Mouse (Mus musculus) adrenal gland, postnatal 10 days (tissue): Measurements from ENCODE around the gene Hist1h1d. TPM values are rescaled to one million over a fixed set of nuclear protein-coding genes. Genes with fewer than 3 reads are reported as not detected.

Experiments
- DNase-seq: peaks from one replicate; pipeline ENCODE4 v3.0.0; 2021; ENCODE audit warnings: mixed read lengths
- long read RNA-seq, 2 experiments: library from polyadenylated mRNA; stranded (forward); transcript quantifications; one replicate each; pipeline ENCODE4 v2.0.0; 2021
- total RNA-seq, 2 experiments: library from RNA; stranded (reverse); gene quantifications; 2 replicates each; pipeline ENCODE4 v1.2.3; 2021

Hist1h1d gene
- total RNA-seq: 10 to 100 TPM; 27.8 to 32.6 TPM
- long read RNA-seq, experiment 1: 0 reads
- long read RNA-seq, experiment 2: 0 reads

GRCm38 (mm10) chr13:23552962-23553361 lies at the start of gene Hist1h1d:
Gene Hist1h1d (plus strand): TSS chr13:23553262.
- DNase-seq: no peak

- peak; percentile 68 for DNase-seq
Measured at GRCm38 (mm10) chr13:23503797-23504196, 49.3 kb upstream of the Hist1h1d start.

- no peak for DNase-seq
Measured at GRCm38 (mm10) chr13:23505662-23506345, 47.3 kb upstream of the Hist1h1d start.

GRCm38 (mm10) chr13:23506351-23506750 lies 46.7 kb upstream of the Hist1h1d start:
- DNase-seq: peak; percentile 72

- no peak for DNase-seq
Measured at GRCm38 (mm10) chr13:23506819-23507515, 46.1 kb upstream of the Hist1h1d start.

DNA sequence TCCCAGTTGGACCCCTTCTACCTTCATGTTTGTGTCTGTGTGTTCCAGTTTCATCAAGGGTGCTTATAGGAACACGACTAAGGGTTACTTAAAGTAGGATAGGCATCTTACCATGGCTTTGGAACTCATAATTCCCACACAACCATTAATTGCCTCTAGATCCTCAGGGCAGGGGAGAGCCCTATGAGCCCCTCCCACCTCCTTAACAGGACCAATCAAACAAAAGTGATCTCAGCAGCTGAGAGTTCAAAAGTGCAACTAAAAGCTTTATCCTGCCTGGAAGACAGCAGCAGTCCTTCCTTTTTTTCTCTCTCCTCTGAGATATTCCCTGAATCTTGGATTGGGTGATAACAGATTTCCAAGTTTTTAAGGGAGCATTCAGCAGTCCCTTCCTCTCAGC lies 42.9 kb upstream of the Hist1h1d start:
- no peak for DNase-seq

DNA sequence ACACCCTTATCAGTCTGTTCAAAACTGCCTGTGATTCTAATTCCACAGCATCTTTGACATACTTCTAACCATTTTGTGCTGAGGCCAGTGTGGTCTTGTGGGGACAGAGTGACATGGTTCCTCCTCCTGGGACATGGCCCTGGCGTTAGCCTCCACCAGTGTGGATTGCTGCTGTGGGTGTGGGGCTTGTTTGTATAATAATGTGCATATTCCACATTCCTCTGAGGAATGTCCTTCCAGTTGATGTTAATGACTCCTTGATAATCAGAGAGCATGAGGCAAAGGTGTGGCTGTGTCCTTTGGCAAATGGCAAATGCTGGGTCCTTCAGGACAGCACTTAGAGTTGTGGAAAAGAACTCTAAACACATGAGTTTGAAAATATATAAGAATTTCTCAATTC lies 39.5 kb upstream of the Hist1h1d start:
- DNase-seq: no peak

DNA sequence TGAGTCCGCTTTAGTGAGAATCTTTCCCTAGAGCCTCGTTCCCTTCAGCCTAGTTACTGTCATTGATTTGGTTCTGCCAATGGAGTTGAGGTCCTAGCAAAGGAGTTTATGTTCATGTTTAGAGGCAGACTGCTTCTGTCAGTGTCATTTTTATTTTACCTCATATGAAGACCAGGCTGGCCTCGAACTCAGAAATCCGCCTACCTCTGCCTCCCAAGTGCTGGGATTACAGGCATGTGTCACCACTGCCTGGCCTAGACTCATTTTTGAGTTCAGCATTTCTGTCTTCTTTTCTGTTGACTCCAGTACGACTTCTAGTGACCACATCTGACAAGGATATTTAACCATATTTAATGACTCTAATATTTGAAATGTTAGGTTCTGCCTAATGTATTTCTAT lies 37.8 kb upstream of the Hist1h1d start:
- no peak for DNase-seq

DNA sequence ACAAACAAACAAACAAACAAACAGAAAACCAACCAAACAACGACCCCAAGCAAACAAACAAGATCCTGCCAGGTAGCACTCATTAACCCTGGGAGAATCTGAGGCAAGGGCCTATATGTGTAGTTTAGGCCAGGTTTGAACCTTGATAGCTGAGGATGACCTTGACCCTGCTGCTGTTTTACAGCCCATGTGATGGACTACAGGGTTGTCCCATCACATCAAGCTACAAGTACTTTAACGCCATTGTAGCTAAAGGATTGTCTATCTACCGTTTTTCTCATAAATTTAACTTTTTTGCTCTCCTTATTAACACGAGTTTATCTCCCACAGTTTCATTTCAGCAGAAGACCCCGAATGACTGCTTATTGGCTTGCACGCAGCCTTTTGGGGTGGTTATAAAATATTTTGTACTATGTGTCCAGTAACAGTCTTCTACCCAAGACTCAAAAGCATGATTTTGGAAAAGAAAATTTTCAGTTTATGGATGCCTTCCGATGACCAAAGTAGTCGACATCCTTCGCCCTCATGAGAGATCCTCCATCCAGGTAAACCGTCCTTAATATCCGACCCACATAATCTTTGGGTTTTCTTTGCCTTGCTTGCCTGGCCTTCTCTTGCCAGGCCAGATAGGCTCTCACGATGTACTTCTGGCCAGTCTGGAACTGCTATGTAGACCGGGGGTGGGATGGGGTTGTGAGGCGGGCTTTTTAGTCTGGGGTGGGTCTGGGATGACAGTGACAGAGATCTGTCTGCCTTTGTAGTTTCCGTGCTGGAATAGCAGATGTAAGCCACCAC lies 37.0 kb upstream of the Hist1h1d start:
- DNase-seq: no peak

DNA sequence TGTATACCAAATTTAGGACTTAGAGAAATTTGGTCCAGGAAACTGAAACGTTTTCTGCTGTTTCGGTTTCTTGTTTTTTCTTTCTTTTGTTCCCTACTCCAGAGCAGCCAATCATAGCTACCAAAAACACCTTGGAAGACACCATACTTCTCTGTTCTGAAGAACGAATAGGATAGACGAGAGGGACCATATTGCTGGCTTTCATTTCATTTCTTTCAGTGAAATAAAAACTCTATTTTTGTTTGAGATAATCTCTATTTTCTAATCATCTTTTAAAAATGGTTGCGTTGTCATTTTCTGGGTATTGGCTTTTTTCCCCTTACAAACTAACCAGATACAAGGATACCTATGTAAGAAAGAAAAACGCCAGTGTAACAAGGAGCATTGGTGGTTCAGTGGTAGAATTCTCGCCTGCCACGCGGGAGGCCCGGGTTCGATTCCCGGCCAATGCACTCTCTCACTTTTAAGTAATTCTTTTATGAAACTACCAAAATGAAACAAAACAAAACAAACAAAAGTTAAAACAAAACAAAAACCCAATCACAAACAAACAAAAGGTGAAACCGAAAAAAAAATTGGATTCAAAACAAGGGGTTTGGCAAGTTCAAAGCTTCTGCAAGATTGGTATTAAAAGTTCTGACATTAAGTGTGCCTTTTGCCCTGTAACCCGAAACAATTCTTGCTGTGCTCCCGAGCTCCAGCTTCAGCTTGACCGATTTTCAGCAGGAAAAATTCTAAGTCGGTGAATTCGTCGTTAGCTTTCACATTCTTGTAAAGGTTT lies 36.0 kb upstream of the Hist1h1d start:
- peak; percentile 86 for DNase-seq

DNA sequence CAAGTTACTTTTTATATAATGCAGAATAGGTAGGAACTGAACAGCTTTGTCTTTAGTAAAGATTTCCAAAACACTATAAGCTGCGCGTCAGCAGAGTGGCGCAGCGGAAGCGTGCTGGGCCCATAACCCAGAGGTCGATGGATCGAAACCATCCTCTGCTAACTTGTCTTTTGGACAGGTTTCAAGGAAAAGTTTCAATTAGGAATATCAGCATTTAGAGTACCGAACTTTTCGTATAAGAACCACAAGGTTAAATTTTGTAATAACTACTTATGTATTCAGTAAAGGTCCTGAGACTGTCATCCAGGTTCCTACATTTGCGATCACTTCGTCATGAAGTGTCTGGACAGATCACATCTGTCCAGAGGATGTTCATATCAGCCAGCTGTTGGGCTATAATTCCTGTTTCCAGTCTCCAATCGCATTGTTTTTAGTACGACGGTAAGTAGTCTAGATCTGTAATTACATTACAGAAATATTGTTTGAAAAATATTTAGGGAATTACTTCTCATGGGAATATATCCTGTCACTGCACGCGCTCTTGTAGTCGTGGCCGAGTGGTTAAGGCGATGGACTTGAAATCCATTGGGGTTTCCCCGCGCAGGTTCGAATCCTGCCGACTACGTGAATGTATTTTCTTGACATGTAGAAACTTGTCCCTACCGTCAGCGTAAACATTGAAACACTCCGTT lies 35.3 kb upstream of the Hist1h1d start:
- DNase-seq: peak; percentile 92

DNA sequence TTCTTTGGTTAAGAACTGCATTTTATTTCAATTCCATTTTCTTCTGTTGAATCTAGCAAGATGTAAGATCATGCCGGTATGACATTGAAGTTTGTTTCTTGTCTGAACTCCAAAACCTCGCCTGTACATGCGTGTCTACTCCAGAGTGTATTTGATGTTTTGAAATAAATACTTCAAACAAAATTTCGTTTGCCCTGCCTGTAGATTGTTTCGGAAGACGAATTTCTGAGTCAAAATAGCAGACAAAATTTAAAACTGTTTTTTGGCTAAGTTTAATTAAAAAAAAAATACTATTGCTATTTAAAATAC lies 34.8 kb upstream of the Hist1h1d start:
- no peak for DNase-seq

DNA sequence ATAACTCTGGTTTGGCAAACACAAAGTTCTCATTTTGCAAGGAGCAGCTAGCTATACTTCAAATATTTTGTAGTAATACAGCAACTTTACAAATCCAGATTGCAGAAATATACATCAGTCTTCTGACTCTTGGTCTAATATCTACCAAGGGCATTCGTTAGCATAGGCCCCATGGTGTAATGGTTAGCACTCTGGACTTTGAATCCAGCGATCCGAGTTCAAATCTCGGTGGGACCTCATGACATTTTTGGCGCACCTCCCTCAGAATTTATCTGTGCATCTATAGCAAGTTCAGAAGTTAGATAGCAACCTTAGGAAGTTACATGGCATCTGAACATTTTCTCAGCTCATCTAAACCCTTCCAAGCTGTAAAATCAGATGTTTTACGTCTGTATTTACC lies 34.2 kb upstream of the Hist1h1d start:
- DNase-seq: peak; percentile 87

DNA sequence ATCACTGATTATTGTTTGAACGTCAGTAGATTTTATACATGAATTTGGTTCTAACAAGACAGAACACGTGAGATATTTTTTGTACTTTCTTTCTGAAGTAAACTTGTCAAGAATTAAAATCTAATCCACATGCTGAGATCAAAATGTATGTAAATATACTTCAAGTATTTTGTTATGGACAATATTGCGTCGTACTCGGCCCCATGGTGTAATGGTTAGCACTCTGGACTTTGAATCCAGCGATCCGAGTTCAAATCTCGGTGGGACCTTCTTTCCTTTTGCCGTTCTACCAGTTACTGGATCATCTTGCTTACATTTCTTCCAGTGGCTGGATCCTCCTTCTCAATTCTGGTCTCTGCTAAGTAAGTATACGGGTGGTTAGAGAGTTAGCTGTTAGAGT lies 33.6 kb upstream of the Hist1h1d start:
- peak; percentile 85 for DNase-seq

DNA sequence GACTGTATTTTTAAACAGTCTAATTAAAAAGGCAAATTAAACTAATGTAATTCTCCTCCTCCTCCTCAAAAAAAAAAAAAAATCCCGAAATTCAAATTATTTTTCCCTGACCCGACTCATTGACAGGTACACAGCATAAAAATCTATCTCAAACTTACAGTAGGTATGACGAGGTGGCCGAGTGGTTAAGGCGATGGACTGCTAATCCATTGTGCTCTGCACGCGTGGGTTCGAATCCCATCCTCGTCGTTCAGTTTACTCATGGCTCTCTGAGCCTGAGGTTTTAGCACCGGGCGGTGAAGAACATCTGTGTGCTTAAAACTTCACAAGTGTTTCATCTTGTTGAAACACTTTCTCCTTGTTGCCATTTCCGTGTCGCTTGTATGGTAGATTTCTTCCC lies 31.4 kb upstream of the Hist1h1d start:
- DNase-seq: peak; percentile 86

- no peak for DNase-seq
Measured at GRCm38 (mm10) chr13:23523976-23524375, 29.1 kb upstream of the Hist1h1d start.

DNA sequence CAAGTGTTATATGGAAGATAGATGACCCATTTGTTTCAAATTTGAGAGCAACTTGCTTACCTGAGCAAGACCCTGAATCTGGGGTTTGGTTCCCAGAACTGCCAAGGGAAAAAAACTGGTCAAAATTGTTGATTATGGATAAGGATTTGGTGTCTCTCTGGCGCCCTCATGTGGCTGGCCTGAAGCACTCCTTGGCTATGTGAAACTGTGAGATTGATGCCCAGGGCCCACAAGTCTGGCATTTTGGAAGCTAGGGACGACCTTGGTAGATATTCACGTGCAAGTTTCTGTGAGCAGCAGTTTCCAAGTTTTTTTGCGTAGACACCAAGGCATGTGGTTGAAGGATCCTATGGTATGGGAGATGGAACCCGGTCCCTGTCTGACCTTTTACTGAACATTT lies 28.4 kb upstream of the Hist1h1d start:
- peak; percentile 84 for DNase-seq

- DNase-seq: no peak
Measured at GRCm38 (mm10) chr13:23525901-23526300, 27.2 kb upstream of the Hist1h1d start.

GRCm38 (mm10) chr13:23526312-23526711 lies 26.8 kb upstream of the Hist1h1d start:
- DNase-seq: peak; percentile 96

DNA sequence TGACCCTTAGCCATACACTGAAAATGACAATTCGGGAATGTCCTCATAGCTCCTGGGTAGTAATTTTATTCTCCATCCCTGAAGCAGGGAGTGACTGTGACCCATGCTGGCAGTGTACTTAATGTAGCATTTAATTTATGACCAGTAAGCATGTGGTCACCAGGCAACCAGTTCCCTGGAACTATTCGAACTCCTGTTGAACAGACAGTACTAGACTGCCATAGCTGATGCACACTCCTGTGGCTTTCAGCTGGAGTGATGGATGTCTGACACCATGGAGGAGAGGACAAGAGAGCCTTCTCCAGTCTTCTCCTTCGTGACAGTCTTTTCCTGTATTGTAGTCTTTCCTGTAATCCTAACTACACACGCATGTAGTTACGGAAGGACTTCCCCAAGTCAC lies 24.1 kb upstream of the Hist1h1d start:
- DNase-seq: no peak

- DNase-seq: no peak
Measured at GRCm38 (mm10) chr13:23529480-23530165, 23.4 kb upstream of the Hist1h1d start.
